Mouse (Mus musculus): ENCODE results near the gene Zfp963. TPM values are rescaled to one million over a fixed set of nuclear protein-coding genes. Genes with fewer than 3 reads are reported as not detected.

The Zfp963 gene
- total RNA-seq (2015): 4.3 and 4.5 TPM in 2 replicates
- 3.7 and 7.5 TPM in 2 replicates for total RNA-seq (2017)

- ATAC-seq (replicated peaks; ENCODE audit: poor library complexity): peak; percentile 85
Measured at GRCm38 (mm10) chr8:69749544-69750454, at the start of gene Zfp963. TSS of gene Zfp963 (minus strand) at chr8:69749970.

GRCm38 (mm10) chr8:69799261-69799660, 49.5 kb upstream of the Zfp963 start:
- no peak for ATAC-seq (replicated peaks; ENCODE audit: poor library complexity)

GRCm38 (mm10) chr8:69797661-69798060, 47.9 kb upstream of the Zfp963 start:
- no peak for ATAC-seq (replicated peaks; ENCODE audit: poor library complexity)

GRCm38 (mm10) chr8:69796721-69797345, 47.1 kb upstream of the Zfp963 start:
- ATAC-seq (replicated peaks; ENCODE audit: poor library complexity): no peak

GRCm38 (mm10) chr8:69794901-69795300, 45.1 kb upstream of the Zfp963 start:
- no peak for ATAC-seq (replicated peaks; ENCODE audit: poor library complexity)

GRCm38 (mm10) chr8:69794096-69794495, 44.3 kb upstream of the Zfp963 start:
- ATAC-seq (replicated peaks; ENCODE audit: poor library complexity): no peak

- ATAC-seq (replicated peaks; ENCODE audit: poor library complexity): no peak
Measured at GRCm38 (mm10) chr8:69793666-69794065, 43.9 kb upstream of the Zfp963 start.

- peak; percentile 28 for ATAC-seq (replicated peaks; ENCODE audit: poor library complexity)
Measured at GRCm38 (mm10) chr8:69791415-69792068, 41.8 kb upstream of the Zfp963 start.

- peak; percentile 88 for ATAC-seq (replicated peaks; ENCODE audit: poor library complexity)
Measured at GRCm38 (mm10) chr8:69790773-69791367, 41.1 kb upstream of the Zfp963 start, which contains the start of the genes Atp13a1 and Zfp866. TSS of gene Atp13a1 (plus strand) at chr8:69791163. TSS of gene Zfp866 (minus strand) at chr8:69791178.

GRCm38 (mm10) chr8:69790364-69790763, 40.6 kb upstream of the Zfp963 start:
- no peak for ATAC-seq (replicated peaks; ENCODE audit: poor library complexity)

GRCm38 (mm10) chr8:69789731-69790130, 40.0 kb upstream of the Zfp963 start:
- ATAC-seq (replicated peaks; ENCODE audit: poor library complexity): no peak

GRCm38 (mm10) chr8:69789105-69789504, 39.3 kb upstream of the Zfp963 start:
- peak; percentile 38 for ATAC-seq (replicated peaks; ENCODE audit: poor library complexity)

- no peak for ATAC-seq (replicated peaks; ENCODE audit: poor library complexity)
Measured at GRCm38 (mm10) chr8:69777111-69777510, 27.3 kb upstream of the Zfp963 start.

- peak; percentile 38 for ATAC-seq (replicated peaks; ENCODE audit: poor library complexity)
Measured at GRCm38 (mm10) chr8:69775149-69775534, 25.4 kb upstream of the Zfp963 start.

- ATAC-seq (replicated peaks; ENCODE audit: poor library complexity): peak; percentile 98
Measured at GRCm38 (mm10) chr8:69774503-69775148, 24.9 kb upstream of the Zfp963 start, which contains the start of gene Gm20422. TSS of gene Gm20422 (minus strand) at chr8:69774886.

- no peak for ATAC-seq (replicated peaks; ENCODE audit: poor library complexity)
Measured at GRCm38 (mm10) chr8:69772106-69772505, 22.3 kb upstream of the Zfp963 start.

- no peak for ATAC-seq (replicated peaks; ENCODE audit: poor library complexity)
Measured at GRCm38 (mm10) chr8:69771221-69771620, 21.5 kb upstream of the Zfp963 start.

GRCm38 (mm10) chr8:69761814-69762445, 12.2 kb upstream of the Zfp963 start:
- no peak for ATAC-seq (replicated peaks; ENCODE audit: poor library complexity)

- ATAC-seq (replicated peaks; ENCODE audit: poor library complexity): no peak
Measured at GRCm38 (mm10) chr8:69758316-69758715, 8.5 kb upstream of the Zfp963 start.

GRCm38 (mm10) chr8:69752437-69752836, 2.7 kb upstream of the Zfp963 start:
- ATAC-seq (replicated peaks; ENCODE audit: poor library complexity): peak; percentile 45
